Mouse (Mus musculus) gastrocnemius, adult 18-20 months (tissue): ENCODE data around the gene H2afj. TPM values are rescaled to one million over a fixed set of nuclear protein-coding genes. Genes with fewer than 3 reads are reported as not detected.

Source experiments
- DNase-seq: peaks from one replicate; pipeline ENCODE4 v3.0.0; 2021; ENCODE audit warnings: low spot score
- microRNA-seq: library from miRNA; unstranded; fragments of <30 nt; microRNA quantifications from one replicate; pipeline ENCODE4 v1.2.0, GENCODE M21; 2021
- total RNA-seq, 2 experiments: library from RNA; stranded (reverse); gene quantifications; 2 replicates each; pipeline ENCODE4 v1.2.3; 2021

Gene H2afj
- total RNA-seq, 2 experiments from 2014 or later: 15.3 to 15.4 TPM

- no peak for DNase-seq
These were observed 36.9 kb downstream of the H2afj start for GRCm38 (mm10) chr6:136844903-136845302.

DNA sequence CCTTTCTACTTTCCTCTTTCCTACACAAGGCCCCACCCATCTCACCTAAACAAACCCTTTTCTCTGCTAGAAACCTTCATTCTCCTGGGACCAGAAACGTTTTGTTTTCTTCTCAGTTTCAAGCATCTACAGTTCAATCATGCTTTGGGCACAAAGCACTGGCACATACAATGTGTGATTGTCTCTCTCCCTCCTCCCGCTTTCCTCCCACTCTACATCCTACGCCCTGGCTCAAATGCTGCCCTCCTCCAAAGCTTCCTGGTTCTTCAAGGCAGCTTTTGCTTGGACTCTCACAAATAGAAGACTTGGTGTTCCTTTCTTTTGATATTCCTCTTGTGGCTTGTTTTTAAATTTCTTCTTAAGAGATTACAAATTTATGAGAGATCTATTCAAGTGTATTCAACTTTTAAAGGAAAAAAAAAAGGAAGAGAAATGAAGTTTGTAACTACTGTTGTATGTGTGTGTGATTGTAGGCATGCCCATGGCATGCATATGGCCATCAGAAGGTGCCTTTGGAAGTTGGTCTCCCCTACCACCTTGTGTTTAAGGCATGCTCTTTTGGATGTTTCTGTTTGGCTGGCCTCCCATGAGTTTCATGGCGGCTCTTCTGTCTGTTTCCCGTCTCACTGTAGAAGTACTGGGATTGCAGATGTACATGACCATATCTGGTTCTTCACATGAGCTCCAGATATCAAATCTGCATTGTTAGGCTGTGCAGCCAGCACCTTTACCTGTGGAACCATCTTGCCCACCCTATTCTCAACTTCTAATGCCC is 37.8 kb downstream of the H2afj start:
- no peak for DNase-seq

DNA sequence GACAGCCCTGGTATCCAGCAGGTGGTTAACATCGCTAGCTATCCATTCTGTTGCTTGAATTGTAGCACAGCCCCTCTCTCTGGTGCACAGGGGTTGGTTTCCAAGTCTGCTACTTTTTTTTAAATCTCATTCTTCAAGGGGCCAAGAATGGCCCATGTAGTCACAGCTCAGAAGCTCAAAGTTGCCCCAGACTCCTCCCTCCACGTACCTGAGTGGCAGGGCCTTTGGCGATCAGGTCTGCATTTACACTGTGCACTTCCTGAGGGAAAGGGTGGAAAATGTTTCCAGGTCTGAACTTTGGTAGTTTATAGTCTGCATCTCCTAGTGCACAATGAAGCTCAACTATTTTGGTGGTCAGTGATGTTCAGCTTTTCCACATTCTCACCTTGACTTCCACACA is 39.2 kb downstream of the H2afj start:
- DNase-seq: no peak

- DNase-seq: peak; percentile 32
These were observed 39.7 kb downstream of the H2afj start for GRCm38 (mm10) chr6:136847790-136848189.

- DNase-seq: no peak
These were observed 40.4 kb downstream of the H2afj start for GRCm38 (mm10) chr6:136848399-136848798.

DNA sequence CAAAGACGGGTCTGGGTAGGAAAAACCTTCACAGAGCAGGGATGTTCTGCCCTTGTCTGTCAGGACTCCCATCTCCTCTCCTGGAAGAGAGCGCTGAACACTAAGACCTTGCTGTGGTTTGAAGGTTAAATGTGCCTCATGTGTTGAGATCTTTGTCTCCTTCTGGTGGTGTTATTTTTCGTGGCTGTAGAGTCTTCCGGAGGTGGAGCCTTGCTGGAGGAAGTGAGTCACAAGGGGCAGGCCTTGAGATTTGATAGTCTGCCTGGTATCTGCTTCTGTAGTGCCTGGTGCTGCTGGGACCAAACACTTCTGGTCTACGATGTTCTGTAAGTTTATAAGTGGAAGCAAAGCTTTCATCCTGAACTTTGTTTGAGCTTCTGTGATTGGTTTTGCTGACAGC is 40.9 kb downstream of the H2afj start:
- no peak for DNase-seq

- DNase-seq: no peak
These were observed 42.2 kb downstream of the H2afj start for GRCm38 (mm10) chr6:136850267-136850666.

- no peak for DNase-seq
These were observed 44.3 kb downstream of the H2afj start for GRCm38 (mm10) chr6:136852348-136852747.

DNA sequence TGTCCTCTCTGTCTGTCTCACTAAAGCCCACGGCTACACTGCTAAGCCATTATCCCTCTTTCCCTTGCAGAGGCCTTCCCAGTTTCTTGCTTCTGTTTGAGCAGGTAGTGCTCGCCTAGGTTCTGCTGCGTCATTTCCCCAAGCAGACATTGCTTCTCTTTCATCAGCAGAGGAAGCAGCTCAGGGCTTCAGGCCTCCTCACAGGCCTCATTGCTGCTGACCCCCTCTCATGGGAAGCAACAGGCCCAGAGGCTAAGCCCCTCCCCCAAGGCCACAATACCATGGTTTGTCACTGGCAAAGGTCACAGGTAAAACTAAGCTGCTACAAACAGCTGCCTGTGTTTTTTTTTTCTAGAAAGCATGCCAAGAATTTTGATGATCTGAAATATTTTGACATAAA is 44.7 kb downstream of the H2afj start:
- no peak for DNase-seq

DNA sequence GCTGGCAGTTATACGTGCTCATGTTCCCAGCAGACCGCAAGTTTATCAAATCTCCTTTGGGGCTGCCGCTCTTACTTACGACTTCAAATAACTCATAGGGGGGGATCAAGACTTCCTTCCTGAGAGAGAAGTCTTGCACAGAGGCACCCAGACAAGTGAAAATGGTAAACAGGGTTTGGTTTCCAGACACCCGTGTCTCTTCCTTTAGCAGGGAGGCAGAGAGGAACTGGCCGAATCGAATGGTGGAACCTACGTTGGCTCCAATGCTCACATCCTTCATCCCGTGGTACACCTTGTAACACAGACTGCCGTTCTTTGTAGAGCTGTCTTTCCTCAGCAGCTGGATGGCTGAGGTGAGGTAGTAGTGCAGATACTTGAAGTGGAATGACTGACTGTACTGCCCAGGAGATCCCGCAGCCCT is 46.3 kb downstream of the H2afj start:
- DNase-seq: no peak

- DNase-seq: no peak
These were observed 47.1 kb downstream of the H2afj start for GRCm38 (mm10) chr6:136855183-136855582.

- DNase-seq: no peak
These were observed 48.1 kb downstream of the H2afj start for GRCm38 (mm10) chr6:136856071-136856636.

DNA sequence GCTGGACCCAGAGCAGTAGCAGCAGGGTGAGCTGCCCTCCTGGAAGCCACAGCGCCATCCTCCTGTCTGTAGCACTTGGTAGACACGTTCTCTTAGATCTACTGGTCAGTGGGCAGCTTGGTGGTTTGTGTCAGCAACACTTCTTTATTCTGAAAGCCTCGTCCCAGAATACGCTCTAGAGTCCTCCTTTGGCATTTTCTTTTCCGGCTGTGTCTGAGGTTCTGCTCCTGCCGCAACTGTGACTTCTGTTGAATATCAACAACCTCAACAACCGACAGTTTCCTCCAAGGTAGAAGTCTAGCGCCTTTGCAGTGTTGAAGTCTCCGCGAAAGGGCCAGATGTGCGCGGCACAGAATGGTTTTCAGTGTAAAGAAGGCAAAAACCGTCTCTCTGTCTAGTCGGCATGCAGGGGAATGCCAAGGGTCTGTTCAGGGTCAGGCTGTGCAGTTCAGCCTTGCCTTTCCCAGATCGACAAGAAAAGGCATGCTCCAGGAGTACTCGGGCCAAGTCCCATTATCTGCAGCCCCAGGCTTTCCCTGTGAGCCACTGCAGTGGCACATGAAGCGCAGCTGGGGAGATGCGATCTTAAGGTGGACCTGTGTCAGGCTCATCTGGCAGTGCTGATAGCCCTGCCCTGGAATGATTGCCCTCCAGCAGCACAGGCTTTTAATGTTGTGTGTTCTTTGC is 49.3 kb downstream of the H2afj start, which contains the start of gene Art4:
Gene Art4 (minus strand): TSS at position 548 of the 687 bp plus-strand sequence.
- DNase-seq: no peak

- DNase-seq: no peak
These were observed 49.8 kb downstream of the H2afj start for GRCm38 (mm10) chr6:136857873-136858260.

- no peak for DNase-seq
These were observed 50.4 kb downstream of the H2afj start for GRCm38 (mm10) chr6:136858420-136858819.

Small RNA genes within 50 kb of the gene (microRNA-seq; reads per million reads assigned to microRNA genes)
- not detected for gene Gm44364

Other genes starting within 250 kb of the H2afj start
- 10 to 100 TPM; 15.1 to 20.8 TPM for gene Plbd1, start 146.3 kb upstream of the H2afj start, total RNA-seq
- gene Gucy2c, start 26.5 kb upstream of the H2afj start, total RNA-seq: not detected
- 1 to 10 TPM; 3.7 to 4.9 TPM for gene Hist4h4, start 3.8 kb upstream of the H2afj start, total RNA-seq
- under 1 TPM in 1 of 2 experiments, not detected in 1; 0.05 TPM for gene BC049715, start 19.4 kb downstream of the H2afj start, total RNA-seq
- gene Wbp11, start 20.0 kb downstream of the H2afj start, total RNA-seq: 10 to 100 TPM; 52.4 to 52.7 TPM
- under 1 TPM; 0.21 to 0.28 TPM for gene Smco3, start 27.2 kb downstream of the H2afj start, total RNA-seq
- gene Art4, start 49.5 kb downstream of the H2afj start, total RNA-seq: not detected
- 10 to 100 TPM; 51.3 to 68.0 TPM for gene Mgp, start 67.6 kb downstream of the H2afj start, total RNA-seq
- gene Erp27, start 113.9 kb downstream of the H2afj start, total RNA-seq: not detected
- not detected for gene Pde6h, start 115.6 kb downstream of the H2afj start, total RNA-seq
- gene Arhgdib, start 133.7 kb downstream of the H2afj start, total RNA-seq: 10 to 100 TPM in 1 of 2 experiments, 1 to 10 TPM in 1; 5.8 to 10.9 TPM